Mouse (Mus musculus) left cerebral cortex, postnatal 10 days (tissue): ENCODE measurements around the gene Cox15. TPM values are rescaled to one million over a fixed set of nuclear protein-coding genes. Genes with fewer than 3 reads are reported as not detected.

Source experiments
- DNase-seq, 2 experiments: peaks; one replicate each; pipeline ENCODE4 v3.0.0; 2021 to 2022; ENCODE audit warnings: low spot score in 2 of 2, mixed read lengths in 1 of 2; ENCODE audit errors: extremely low spot score in 1 of 2
- intact Hi-C: fragments of 180-260 bp; cut with DNase I; formaldehyde crosslinking; loops from one replicate; pipeline ENCODE4 v1.15.1; 2025
- total RNA-seq, 2 experiments: library from RNA; stranded (reverse); gene quantifications; 2 replicates each; pipeline ENCODE4 v1.2.3; 2021

The Cox15 gene
- total RNA-seq, 2 experiments from 2014 or later, result 17.6 to 22.1 TPM

GRCm38 (mm10) chr19:43766451-43766850 is 13.7 kb upstream of the Cox15 start:
- intact Hi-C loops, result no loop called here
- DNase-seq, result no peak

DNA sequence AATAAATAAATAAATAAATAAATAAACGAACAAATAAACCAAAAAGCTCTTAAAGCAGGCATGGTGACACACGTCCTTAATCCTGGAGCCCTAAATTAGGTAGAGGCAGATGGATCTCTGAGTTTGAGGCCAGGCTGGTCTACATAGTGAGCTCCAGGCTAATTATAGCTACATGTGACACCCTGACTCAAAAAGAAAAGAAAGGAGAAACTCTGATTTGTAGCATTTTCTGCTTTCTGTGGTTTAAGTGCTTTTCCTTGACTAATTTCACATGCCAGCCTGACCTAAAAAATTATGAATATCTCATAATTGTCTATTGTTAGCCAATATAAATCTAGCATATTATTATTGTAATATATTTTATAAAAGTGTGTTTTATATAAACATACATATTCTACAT is 9.6 kb upstream of the Cox15 start:
- DNase-seq, result no peak
- intact Hi-C loops, result no loop called here

DNA sequence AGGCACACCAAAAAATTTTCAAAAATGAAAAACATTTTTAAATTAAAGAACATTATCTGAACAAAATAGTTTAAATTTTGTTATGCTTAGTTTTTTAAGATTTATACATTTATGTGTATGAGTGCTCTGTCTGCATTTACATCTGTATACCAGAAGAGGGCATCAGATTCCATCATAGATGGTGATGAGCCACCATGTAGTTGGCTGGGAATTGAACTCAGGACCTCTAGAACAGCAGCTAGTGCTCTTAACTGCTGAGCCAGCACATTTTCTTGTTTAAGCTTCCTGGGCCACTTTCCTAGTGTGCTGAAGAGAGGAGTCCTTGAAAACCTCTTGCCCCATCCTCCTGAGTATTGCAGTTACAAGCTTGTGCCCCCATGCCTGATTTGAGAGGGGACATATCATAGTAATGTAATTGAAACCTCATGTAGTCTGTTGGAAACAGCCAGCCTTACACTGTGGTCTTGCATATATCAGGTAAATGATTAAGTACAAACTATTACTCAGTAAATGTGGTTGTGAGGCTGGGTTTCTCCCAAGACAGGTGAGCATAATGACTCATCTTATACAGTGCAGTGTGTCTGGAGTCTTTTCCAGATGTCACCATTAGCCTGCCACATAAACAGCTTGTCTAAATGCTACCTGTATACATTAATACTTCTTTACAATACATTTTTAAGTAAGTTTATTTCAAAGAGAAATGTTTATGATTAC is 8.9 kb upstream of the Cox15 start:
- intact Hi-C loops, result no loop called here
- DNase-seq, result no peak

- intact Hi-C loops, result no loop called here
- DNase-seq, result peak in 1 of 2 experiments; percentile 72
Observed at GRCm38 (mm10) chr19:43760504-43760903, 7.7 kb upstream of the Cox15 start.

DNA sequence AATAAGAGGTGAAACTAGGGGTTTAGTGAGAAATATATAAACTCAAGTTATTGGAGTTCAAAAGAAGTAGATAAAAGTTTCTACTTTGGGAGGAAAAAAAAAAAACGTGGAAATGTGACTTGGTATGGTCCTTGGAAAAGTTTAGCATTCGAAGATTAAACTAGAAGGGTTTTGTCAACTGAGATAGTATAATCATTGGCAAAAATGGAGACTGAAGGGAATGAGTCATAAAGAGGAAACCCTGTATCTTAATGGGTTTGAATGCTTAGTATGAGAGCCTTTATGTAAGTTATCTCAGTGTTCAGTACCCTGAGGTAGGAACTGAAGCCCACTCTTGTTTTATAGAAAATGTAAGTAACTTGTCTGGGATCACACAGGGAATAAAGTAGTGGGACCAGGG is 2.1 kb upstream of the Cox15 start:
- no peak for DNase-seq
- intact Hi-C loops, result loop anchor here (10.0 kb wide), 1 partner anchor 190 kb away; the partner anchor contains the start of gene Dnmbp

DNA sequence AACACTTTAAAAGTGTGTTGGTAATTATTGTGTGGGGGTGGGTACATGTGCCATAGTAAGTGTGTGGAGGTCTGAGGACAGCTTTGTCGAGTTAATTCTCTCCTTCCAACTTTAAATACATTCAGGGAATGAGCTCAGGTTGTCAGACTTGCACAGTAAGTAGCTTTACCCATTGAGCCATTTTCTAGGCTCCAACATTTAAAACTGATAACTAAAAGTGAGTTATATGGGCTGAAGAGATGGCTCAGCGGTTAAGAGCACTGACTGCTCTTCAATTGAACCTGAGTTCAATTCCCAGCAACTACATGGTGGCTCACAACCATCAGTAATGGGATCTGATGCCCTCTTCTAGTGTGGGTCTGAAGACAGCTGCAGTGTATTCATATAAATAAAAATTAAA is 1.4 kb upstream of the Cox15 start:
- intact Hi-C loops, result loop anchor here (10.0 kb wide), 1 partner anchor 191 kb away; the partner anchor contains the start of gene Dnmbp
- DNase-seq, result no peak

- intact Hi-C loops, result loop anchor here (10.0 kb wide), 1 partner anchor 191 kb away; the partner anchor contains the start of gene Dnmbp
Observed at GRCm38 (mm10) chr19:43753226-43753835, 531 bp upstream of the Cox15 start.

DNA sequence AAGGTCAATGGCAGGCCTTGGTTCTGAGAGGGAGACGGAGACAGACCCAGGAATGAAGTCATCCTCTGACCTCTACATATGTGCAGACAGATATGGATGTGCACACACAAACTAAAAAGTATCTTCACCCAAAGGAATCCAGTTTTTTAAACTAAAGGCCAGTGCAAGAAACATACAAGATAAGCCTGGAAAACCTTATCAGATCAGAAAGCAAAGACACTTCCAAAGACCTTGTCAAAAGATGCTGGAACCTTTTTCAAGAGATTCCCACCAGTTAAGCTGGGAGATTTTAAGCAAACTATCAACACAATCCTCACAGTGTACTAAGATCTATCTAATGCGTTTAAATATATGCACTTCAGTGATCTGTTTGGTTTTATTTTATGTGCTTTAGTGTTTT is 2.8 kb downstream of the Cox15 start:
- intact Hi-C loops, result loop anchor here (10.0 kb wide), 1 partner anchor 195 kb away; the partner anchor contains the start of gene Dnmbp
- DNase-seq, result no peak

More at GRCm38 (mm10) chr19:43753226-43753835, 531 bp upstream of the Cox15 start:
- DNase-seq, result peak; percentile 80 to 93

- DNase-seq, result no peak
- intact Hi-C loops, result no loop called here
Observed at GRCm38 (mm10) chr19:43747877-43748276, 4.9 kb downstream of the Cox15 start.

GRCm38 (mm10) chr19:43745740-43746139 is 7.1 kb downstream of the Cox15 start:
- intact Hi-C loops, result no loop called here
- no peak for DNase-seq

GRCm38 (mm10) chr19:43743401-43743800 is 9.4 kb downstream of the Cox15 start:
- DNase-seq, result no peak

GRCm38 (mm10) chr19:43738409-43738808 is 14.4 kb downstream of the Cox15 start:
- intact Hi-C loops, result loop anchor here (10.0 kb wide), 1 partner anchor 326 kb away; the partner anchor contains the start of gene Erlin1
- no peak for DNase-seq

More at GRCm38 (mm10) chr19:43743401-43743800, 9.4 kb downstream of the Cox15 start:
- intact Hi-C loops, result no loop called here

GRCm38 (mm10) chr19:43731157-43731556 is 21.6 kb downstream of the Cox15 start:
- intact Hi-C loops, result loop anchor here (10.0 kb wide), 1 partner anchor 334 kb away; the partner anchor contains the start of gene Erlin1
- no peak for DNase-seq

DNA sequence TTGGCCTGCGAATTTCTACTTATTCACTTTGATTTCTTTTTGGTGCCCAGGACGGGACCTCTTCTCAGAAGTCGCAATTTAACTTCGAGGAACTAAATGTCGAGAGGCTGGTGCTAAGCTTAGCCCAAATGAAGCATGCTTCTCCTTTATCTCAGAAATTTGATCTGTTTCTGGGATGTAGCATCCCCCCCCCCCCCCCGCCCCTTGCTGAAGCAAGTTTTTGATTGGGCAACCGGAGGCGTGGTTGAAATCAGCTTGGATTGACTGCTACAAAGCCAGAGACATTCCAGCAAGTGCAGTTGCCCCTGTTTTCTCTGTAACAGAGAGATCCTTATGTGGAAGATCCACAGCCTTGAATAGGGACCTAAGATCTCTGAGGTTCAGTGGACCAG is 22.8 kb downstream of the Cox15 start:
- intact Hi-C loops, result loop anchor here (10.0 kb wide), 1 partner anchor 335 kb away; the partner anchor contains the start of gene Erlin1
- DNase-seq, result no peak

GRCm38 (mm10) chr19:43729296-43730036 is 23.3 kb downstream of the Cox15 start:
- intact Hi-C loops, result loop anchor here (10.0 kb wide), 1 partner anchor 335 kb away; the partner anchor contains the start of gene Erlin1
- no peak for DNase-seq

DNA sequence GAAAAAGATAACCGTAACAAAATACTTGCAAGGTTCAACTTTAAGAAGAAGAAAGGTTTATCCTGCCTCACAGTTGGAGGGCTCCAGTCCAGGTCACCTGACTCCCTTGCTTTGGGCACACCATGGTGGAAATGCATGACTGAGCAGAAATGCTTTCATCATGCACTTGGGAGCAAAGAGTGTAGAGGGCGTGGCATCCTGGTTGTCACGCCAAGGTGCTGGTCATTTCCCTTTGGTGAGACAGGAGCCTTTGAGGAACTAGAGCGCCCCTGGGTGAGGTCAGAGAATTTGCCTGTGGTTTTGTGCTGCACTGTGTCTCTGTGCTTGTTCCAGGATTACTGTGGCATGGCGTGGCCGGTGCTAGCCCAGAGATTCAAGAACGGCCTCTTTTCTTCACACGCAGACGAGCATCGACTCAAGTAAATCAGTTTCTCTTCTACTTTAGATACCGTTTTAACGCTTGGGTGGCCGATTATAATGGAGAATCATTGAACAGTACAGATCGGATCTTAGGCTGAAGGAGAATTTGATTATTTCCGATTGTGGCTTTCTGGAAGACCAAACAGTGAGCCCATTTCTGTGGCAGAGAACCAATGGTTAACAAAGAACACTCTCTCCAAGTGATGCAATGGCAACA is 26.2 kb downstream of the Cox15 start:
- intact Hi-C loops, result no loop called here
- DNase-seq, result no peak

DNA sequence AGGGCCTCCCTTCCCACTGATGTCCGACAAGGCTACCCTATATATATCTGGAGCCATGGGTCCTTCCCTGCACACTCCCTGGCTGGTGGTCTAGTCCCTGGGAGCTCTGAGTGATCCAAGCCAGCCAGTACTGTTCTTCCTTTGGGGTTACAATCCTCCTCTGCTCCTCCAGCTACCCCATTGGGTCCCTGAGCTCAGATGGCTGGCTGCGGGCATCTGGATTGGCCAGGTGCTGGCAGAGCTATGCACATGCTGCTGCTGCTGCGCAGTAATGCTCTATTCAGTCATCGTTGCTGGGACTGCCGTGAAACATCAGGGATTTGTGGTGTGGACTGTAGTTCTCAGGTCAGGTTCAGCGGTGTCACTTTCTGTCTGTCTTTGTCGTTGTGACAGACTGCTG is 28.0 kb downstream of the Cox15 start:
- DNase-seq, result no peak
- intact Hi-C loops, result no loop called here

- no peak for DNase-seq
- intact Hi-C loops, result no loop called here
Observed at GRCm38 (mm10) chr19:43724194-43724593, 28.6 kb downstream of the Cox15 start.

- intact Hi-C loops, result no loop called here
- DNase-seq, result no peak
Observed at GRCm38 (mm10) chr19:43723501-43723900, 29.3 kb downstream of the Cox15 start.
